Mouse (Mus musculus): ENCODE results near the gene Slc4a3.

Gene Slc4a3

DNA sequence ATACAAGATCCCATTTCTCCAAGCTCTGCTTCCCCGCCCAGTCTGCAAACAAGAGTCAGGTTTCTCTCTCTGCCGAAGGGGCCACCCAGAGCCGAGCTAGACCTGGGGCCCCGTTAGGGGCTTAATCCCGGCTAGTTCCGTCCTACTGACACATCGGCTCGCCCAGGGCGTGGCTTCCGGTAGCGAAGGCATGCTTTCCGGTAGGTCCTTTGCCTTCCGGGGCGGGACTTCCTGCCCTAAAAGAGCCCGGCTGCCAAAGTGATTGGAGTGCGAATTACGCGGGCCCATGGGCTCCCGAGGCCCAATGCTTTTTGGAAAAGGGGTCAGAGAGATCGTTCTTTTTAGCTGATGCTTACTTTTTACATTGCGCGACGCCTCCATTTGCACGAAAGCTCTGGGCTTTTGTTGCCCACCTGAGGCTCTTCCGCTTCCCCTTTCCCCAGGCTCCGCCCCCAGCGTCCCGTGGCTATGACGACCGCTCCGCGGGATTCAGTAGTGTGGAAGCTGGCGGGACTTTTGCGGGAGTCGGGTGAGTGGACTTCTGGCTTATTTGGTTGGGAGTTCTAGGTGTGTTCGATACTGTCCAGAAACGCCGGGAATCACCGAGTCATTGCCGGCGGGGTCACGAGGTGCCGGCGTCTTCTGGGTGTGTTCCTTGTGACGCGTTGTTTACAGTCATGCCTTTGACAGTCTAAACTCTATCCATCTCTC is 24.6 kb upstream of the Slc4a3 start, which contains the start of gene Stk11ip:
Stk11ip (plus strand) TSS at position 209 of the 711 bp plus-strand sequence.
- peak; percentile 76 for DNase-seq (ENCODE audit: low read depth, low spot score)

DNA sequence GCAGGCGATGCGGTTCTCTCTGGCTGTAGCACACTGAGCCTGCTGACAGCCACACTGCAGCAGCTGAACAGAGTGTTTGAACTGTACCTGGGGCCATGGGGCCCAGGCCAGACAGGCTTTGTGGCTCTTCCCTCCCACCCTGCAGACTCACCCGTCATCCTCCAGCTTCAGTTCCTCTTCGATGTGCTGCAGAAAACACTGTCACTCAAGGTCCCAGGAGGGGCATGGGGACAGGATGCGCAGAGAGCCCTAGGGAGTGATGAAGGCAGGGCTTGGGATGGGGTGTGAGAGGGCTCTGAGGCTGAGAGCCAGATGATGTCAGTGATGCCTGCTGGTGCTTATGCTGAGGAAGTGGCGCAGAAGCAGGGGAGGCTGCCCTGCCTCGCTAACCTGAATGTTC is 21.4 kb upstream of the Slc4a3 start:
- DNase-seq (ENCODE audit: low read depth, low spot score) = no peak

DNA sequence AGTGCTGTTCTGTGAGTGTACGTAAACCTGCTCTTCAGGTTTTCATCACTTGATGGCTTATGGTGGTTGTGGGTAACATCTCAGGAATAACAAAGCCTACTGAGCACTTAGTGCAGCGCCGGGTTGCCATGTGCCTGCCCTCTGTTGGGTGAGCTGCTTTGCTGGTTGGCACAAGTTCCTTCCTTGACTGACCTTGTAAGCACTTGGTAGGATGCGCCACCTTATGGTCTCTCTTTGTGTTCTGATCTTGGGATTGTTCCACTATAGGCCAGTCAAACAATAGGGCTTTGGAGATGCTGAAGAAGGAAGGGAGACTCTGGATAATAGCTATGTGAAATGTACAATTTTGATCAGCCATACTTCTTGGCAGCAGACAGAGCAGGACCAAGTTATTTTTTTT is 15.5 kb upstream of the Slc4a3 start:
- DNase-seq (ENCODE audit: low read depth, low spot score) = no peak

DNA sequence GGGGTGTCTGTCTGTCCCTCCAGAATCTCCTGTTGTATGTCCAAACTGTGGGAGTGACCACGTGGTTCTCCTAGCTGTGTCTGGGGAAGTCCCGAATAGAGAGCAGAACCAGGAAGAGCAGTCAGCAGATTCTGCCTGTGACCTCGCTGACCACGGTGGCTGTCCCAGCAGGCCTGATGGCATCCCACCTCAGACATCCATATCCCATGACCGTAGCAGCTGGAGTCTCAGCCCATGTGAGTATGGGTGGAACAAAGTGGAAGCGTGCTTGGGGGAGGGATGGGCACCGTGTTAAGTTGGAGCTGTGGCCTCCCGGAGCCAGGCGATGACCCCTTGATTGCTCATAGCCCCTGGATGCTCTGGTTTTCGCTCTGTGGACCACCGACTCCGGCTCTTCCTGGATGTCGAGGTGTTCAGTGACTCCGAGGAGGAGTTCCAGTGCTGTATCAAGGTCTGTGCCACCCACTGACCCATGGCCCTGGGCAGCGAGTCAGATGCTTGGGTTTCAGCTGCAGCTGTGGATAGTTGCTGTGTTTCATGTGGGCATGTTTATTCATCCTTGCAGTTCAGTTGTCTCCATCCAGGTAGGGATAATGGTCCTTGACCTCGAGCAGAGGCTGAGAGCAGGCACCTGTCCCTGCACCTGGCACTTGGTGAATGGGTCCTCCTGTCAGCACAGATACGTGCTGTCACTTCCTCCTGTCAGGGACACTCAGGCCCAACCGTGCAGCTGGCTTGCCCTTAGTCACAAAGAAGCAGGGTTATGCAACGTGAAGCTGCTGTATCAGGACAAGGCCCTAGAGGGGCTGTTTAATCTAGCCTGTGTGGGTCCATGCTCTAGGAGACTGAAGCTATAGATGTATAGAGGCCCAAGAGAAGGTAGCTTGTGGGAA is 13.5 kb upstream of the Slc4a3 start:
- DNase-seq (ENCODE audit: low read depth, low spot score) = no peak

DNA sequence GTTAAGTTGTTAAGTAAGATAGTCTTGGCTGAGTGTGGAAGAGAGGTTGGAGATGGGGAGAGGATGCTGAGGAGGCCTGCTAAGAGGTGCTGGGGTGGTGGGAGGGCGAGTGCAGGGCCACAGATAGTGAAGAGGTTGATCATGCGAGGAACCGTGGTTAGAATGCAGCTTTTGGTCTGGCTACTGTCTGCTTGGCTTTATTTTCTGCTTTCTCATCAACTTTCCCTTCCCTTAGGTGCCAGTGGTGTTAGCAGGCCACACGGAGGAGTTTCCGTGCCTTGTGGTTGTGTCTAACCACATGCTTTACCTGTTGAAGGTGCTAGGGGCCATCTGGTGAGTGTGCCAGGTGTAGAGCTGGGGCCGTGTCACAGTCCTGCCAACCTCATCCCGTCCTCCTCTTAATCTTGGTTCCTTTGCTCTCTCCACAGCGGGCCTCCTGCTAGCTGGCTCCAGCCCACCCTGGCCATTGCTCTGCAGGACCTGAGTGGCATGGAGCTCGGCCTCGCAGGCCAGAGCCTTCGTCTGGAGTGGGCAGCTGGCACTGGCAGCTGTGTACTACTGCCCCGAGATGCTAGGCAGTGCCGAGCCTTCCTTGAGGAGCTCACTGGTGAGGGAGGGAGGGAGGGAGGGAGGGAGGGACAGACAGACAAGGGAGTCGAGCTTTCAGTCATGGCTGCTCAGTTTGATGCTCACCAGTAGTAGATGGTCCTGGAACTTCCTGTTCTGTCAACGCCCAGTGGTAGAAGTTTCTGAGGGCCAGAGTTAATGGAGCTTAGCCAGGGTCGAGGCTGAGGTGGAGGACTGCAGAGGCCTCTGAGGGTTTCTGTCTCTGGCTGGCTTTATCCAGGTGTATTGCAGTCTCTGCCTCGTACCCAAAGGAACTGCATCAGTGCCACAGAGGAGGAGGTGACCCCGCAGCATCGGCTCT is 12.5 kb upstream of the Slc4a3 start:
- DNase-seq (ENCODE audit: low read depth, low spot score) = no peak

DNA sequence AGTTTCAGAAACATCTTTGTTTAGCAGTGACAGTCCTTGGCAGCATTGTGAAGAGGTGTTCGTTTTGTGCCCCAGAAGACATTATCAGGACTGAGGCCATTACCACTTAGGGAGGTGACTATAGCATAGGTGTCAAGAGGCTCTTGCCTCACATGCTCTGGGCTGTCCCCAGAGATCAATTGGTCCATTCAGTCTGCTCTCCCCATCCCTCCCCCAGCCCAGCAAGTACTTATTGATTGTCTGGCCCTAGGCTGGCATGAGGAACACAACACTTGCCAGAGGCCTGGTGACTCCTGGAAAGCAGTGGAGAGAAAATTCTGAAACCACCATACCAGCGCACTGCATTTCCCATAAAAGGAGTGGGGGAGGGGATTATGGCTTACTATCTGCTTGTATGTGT is 8.5 kb upstream of the Slc4a3 start:
- no peak for DNase-seq (ENCODE audit: low read depth, low spot score)

DNA sequence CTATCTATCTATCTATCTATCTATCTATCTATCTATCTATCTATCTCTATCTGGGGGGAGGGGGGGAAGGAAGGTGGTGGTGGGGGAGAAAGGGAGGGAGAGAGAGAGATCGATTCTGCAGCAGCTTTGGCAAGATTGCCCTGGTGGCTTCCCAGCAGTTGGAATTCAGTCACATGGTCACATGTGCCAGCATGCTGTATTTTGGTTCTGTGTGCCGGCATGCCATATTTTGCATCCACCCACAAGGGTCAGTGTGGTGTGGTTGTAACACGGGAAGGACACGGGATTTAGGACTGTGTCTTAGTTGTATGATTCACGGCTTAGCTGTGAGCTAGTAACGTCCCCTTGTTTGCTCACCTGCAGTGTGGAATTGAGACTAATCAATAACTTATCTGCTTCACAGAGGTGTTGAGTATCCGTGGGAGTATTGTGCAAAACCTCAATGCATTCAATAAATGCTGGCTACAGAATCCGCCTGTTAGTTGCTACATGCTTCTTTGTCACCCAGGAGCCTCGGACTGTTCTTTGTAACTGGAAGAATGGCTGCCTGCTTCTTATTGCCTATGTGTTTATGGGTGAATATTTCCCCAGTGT is 7.4 kb upstream of the Slc4a3 start:
- DNase-seq (ENCODE audit: low read depth, low spot score) = no peak

DNA sequence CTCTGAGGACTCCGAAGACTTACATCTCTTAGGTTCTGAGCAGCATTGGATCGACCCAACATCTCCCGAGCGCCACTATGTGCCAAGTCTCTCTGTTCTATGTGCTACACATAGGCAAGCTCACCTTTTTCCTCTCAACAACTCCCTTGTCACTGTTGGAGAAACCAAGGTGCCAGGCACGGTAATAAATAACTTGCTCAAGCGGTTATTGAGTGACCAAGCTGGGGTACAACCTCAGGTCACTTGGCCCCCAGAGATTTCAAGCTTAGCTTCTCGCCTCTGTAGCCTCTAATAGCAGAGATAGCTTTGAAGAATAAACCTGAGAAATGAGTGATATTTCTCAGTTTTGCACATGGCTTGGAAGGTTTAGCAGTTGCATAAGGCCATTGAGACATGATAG is 4.6 kb upstream of the Slc4a3 start:
- no peak for DNase-seq (ENCODE audit: low read depth, low spot score)

DNA sequence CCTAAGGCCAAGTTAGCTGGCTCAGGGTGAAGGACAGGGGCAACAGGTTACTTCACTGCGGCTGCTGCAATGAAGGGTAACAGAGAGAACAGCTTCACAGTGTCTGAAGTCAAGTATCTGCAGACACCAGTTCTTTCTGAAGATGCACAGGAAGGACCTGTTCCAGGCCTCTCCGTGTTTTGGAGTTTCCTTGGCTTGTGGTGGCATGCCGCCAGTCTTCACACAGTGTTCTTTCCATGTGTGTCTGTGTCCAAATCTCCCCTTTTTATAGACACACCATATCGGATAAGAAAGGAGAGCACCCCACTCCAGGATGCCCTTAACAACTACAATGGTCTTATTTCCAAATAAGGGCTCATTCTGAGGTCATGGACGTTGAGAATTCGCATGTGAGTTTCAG is 1.7 kb upstream of the Slc4a3 start:
- no peak for DNase-seq (ENCODE audit: low read depth, low spot score)

DNA sequence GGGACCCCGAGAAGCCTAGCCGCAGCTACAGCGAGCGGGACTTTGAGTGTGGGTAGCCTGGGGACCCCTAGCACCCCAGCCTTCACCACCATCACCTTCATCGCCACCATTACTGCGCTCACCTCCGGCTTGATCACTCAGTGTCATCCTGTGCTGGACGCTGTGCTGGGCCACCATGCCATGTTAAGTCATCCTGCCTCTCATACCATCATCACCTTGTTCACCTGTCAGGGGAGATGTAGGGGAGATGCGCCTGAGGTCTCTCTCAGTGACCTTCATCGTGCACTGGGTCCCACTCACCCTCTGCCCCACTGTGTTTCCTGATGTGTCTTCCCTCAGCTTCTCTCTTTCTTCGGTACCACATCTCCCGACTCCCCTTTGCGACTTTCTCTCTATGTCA is 1.3 kb downstream of the Slc4a3 start:
- no peak for DNase-seq (ENCODE audit: low read depth, low spot score)

DNA sequence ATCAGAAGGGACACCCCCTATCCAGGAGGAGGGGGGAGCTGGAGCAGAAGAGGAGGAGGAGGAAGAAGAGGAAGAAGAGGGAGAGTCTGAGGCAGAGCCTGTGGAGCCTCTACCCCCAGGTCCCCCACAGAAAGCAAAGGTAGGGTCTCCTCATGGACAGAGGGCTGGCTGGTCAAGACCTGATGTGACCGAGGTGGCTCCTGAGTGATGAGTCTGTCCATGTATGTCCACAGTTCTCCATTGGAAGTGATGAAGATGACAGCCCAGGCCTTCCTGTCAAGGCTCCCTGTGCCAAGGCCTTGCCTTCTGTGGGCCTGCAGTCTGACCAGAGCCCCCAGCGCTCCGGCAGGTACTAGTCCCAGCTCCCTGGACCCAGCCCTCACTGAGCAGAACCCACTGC is 2.0 kb downstream of the Slc4a3 start:
- DNase-seq (ENCODE audit: low read depth, low spot score) = no peak

DNA sequence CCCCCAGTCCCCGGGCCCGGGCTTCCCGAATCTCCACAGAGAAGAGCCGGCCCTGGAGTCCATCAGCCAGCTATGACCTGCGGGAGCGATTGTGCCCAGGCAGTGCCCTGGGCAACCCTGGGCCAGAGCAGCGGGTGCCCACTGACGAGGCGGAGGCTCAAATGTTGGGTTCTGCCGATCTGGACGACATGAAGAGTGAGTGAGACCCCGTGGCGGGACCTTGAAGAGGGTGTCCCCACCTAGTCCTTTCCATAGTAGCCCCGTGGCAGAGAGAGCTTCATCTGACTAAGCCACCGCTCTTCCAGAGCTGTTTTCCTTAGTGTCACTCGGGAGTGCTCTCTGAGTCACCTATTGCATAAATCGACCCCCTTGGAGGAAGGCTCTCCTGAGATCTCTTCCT is 2.8 kb downstream of the Slc4a3 start:
- DNase-seq (ENCODE audit: low read depth, low spot score) = no peak

DNA sequence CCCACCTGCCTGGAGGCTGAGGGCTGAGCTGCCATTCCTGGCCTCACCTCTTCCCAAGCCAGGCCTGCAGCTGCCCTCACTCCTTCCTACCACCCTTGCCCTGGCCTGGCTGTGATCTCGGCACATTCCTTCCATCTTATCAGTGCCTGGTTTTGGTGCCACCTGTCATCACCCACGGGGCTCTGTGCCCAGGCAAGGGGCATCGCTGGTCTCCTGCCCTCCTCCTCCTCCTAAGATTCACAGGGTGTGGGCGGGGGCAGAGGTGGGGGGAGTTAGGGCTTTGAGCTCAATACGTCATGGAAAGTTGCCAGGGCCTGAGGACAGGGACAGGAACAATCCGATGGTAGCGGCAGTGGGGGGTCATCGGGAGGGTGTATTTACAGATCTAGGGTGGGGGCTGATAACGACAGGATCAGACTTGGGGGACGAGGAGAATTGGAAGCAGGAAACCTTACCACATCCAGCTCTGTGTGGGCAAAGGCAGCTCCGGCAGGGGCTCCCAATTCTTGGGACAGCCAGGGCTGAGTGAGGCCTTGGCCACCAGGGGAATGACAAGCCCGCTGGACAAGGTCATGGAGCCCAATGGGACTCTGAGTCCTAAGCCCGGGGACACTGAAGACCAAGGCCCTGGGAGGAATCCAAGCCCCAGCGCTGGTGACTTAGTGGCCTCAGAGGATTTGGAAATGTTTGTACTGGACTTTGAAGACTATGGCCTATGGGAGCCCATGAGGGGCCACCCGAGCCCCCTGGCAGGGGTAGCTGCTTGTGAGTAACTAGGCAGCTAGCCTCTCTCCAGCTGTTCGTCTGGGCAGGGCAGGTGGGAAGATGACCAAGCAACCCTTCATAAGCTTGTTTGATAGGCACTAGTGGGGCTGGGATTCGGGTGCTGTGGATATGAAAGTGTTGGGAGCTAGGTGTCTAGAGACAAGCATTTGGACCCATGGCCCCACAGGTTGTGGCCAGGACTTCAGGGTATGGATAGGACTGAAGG is 3.5 kb downstream of the Slc4a3 start:
- no peak for DNase-seq (ENCODE audit: low read depth, low spot score)

DNA sequence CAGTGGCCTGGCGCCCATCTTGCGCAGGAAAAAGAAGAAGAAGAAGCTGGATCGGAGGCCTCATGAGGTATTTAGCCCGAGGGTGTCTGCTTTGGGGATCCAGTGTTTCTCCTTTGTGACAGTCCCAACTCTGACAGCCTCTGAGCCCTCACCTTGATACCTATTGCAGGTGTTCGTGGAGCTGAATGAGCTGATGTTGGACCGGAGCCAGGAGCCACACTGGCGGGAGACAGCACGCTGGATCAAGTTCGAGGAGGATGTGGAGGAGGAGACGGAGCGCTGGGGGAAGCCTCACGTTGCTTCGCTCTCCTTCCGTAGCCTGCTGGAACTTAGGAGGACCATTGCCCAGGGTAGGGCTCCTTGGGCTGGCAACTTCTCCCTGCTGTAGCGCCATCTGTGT is 4.5 kb downstream of the Slc4a3 start:
- no peak for DNase-seq (ENCODE audit: low read depth, low spot score)

DNA sequence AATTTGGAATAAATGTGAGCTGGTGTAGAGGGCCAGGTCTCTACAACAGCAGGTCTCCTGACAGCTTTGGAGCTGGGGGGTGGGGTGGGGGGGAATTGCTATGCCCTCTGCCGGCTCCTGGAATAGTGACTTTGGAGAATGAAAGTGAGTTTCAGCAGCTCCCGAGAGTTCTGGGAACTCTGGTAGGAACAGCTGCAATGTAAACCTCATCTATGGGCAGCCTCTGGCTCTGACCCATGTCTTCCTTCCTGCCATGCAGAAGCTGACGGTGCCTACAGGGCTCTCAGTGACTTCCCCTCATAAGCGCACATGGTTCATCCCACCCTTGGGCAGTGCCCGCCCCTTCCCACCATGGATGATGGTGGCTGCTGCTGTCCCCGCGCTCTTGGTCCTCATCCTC is 9.6 kb downstream of the Slc4a3 start:
- no peak for DNase-seq (ENCODE audit: low read depth, low spot score)

DNA sequence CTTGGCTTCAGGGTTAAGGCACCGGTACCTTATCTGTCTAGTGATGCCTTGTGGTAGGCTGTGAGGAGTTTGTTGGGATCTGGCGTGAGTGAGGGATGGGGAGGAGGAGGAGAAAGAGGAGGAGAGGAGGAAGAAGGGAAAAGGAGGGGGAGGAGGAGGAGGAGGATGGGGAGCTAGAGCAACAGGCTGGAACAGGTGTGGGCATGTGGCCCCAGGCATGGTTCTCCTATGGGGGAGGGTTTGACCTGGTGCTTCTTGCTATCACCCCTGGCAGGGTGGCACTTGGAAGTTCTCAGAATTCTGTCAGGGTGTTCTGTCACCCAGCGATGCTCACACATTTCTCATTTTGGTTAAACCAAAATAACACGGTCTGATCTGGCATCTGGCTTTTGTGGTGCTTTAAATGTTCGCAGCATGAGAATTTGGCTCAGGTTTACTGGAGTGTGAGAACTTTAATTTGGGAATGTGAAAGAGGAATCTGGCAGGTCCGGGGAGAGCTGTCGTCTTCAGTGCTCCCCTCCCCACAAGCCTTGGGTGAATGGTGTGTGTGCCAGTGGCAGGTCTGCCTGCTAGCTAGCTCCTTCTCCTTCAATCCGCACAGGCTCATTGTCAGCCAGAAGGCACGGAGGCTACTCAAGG is 10.2 kb downstream of the Slc4a3 start:
- DNase-seq (ENCODE audit: low read depth, low spot score) = no peak

DNA sequence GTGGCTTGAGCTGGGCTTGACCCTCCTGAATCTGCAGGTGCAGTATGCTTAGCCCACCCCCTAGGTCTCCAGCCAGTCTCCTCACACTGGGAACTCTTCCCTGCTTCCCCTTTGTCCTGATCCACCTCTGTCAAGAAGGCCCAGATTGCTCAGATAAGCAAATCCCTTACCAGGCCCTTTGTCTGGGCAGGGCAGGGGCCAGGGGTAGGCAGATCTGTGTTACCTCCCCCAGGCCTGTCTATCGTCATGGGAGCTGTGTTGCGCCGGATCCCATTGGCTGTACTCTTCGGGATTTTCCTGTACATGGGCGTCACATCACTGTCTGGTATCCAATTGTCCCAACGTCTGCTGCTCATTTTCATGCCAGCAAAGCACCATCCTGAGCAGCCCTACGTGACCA is 11.0 kb downstream of the Slc4a3 start:
- DNase-seq (ENCODE audit: low read depth, low spot score) = no peak

DNA sequence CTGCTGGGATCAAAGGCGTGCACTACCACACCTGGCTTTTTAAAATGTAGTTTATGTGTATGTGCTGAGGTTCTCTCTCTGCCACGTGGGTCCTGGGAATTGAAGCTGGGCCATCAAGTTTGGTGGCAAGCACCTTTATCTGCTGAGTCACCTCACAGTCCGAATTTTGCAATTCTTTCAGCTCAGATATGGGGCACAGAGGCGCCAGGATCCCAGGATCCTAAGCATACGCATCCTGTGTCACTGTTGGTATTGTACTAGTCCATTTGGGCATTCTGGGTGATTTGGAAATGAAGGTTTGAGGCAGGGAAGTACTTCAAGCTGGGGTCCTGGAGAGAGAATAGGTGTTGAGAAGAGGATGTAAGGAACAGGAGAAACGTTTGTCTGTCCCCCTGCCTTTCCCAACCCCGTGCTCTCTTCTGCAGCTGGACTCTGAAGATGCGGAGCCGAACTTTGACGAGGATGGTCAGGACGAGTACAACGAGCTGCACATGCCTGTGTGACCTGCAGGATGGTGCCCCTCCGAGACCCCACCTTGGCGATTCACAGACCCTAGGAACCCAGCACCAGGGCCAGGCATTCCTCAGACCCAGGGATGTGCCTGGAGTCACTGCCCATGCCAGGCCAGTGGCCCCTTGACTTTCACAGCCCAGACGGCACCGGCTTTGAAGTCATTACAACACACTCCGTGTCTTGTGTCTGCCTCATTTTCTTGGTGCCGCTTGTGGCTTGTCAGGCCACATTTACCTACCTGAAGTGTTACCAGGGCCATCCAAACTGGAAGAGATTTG is 12.5 kb downstream of the Slc4a3 start:
- DNase-seq (ENCODE audit: low read depth, low spot score) = no peak
